Mouse (Mus musculus): ENCODE data around the gene C1ql1.
A peak's percentile ranks its signal among the peaks of the same experiment; 100 is the strongest.

C1ql1 gene

GRCm38 (mm10) chr11:102900763-102901162 is 45.7 kb downstream of the C1ql1 start, which contains the start of gene Gfap:
Gene Gfap (minus strand): TSS chr11:102900912.
- DNase-seq = peak; percentile 91

GRCm38 (mm10) chr11:102898408-102898807 is 48.1 kb downstream of the C1ql1 start:
- peak; percentile 50 for DNase-seq

- DNase-seq = no peak
Observed at GRCm38 (mm10) chr11:102896641-102897040, 49.8 kb downstream of the C1ql1 start.

- no peak for DNase-seq
Observed at GRCm38 (mm10) chr11:102895779-102896178, 50.7 kb downstream of the C1ql1 start.

GRCm38 (mm10) chr11:102894716-102895115 is 51.8 kb downstream of the C1ql1 start:
- no peak for DNase-seq

- DNase-seq = peak; percentile 81
Observed at GRCm38 (mm10) chr11:102893015-102893651, 53.4 kb downstream of the C1ql1 start.

- DNase-seq = no peak
Observed at GRCm38 (mm10) chr11:102890096-102890495, 56.4 kb downstream of the C1ql1 start.
